Mouse (Mus musculus) midbrain, embryonic 15.5 days (tissue): ENCODE results near the gene Pbld2. TPM values are rescaled to one million over a fixed set of nuclear protein-coding genes. Genes with fewer than 3 reads are reported as not detected.
A peak's percentile ranks its signal among the peaks of the same experiment; 100 is the strongest.

Experiments
- ATAC-seq: fragments of 200-750 bp; cut with Nextera tagmentation; replicated peaks from 2 replicates; pipeline ENCODE4 v1.8.0; 2017; ENCODE audit warnings: moderate TSS enrichment
- H3K27ac ChIP-seq: fragments of 300-500 bp; sonication (generic); 2 replicates; pipeline ENCODE4 v1.5.1; 2015; ENCODE audit warnings: mild to moderate bottlenecking, inconsistent platforms
- H3K27me3 ChIP-seq: fragments of 300-500 bp; sonication (generic); replicated peaks from 2 replicates; pipeline ENCODE4 v1.6.1; 2015; ENCODE audit warnings: inconsistent platforms
- H3K36me3 ChIP-seq: fragments of 300-500 bp; sonication (generic); replicated peaks from 2 replicates; pipeline ENCODE4 v1.6.1; 2015; ENCODE audit warnings: inconsistent platforms
- H3K4me1 ChIP-seq: fragments of 300-500 bp; sonication (generic); 2 replicates; pipeline ENCODE4 v1.6.1; 2015; ENCODE audit warnings: inconsistent platforms
- H3K4me2 ChIP-seq: fragments of 300-500 bp; sonication (generic); 2 replicates; pipeline ENCODE4 v1.6.1; 2015; ENCODE audit warnings: inconsistent platforms, mild to moderate bottlenecking, moderate library complexity
- H3K4me3 ChIP-seq: fragments of 300-500 bp; sonication (generic); 2 replicates; pipeline ENCODE4 v1.5.1; 2015; ENCODE audit warnings: mild to moderate bottlenecking, inconsistent platforms
- H3K9ac ChIP-seq: fragments of 300-500 bp; sonication (generic); 2 replicates; pipeline ENCODE4 v1.6.1; 2015; ENCODE audit warnings: mild to moderate bottlenecking, inconsistent platforms
- H3K9me3 ChIP-seq: fragments of 300-500 bp; sonication (generic); 2 replicates; pipeline ENCODE4 v1.6.1; 2016; ENCODE audit warnings: inconsistent platforms
- WGBS: fragments of 180-500 bp; shearing (Covaris S2); methylation state at CpG from one replicate; pipeline ENCODE4 v1.1.7; 2015; ENCODE audit warnings: mixed read lengths; 5-methylcytosine and 5-hydroxymethylcytosine counted together
- polyA plus RNA-seq: library from polyadenylated mRNA; unstranded; fragments of >200 nt; fragmentation: Nextera tagmentation; extraction: Ambion mirVana; gene quantifications from 2 replicates; pipeline ENCODE4 v1.2.1, GENCODE M21; 2015

Pbld2 gene
- polyA plus RNA-seq, 1 experiment from 2014 or later, result 1.1 TPM

- Histone ChIP-seq H3K4me2 (peak overlapping the region; percentile 48), H3K27me3 (no peaks in the 10 kb centered on the region), H3K36me3 (no peaks in the 10 kb centered on the region), H3K4me1 (peaks cover 12% of the 10 kb centered on the region), H3K4me3 (peak overlapping the region; percentile 27; the same call in 1 of the 2 replicates), H3K9ac (no peak overlapping the region), H3K9me3 (no peaks in the 10 kb centered on the region), H3K27ac (0 out of 2 replicates have a peak overlapping the region, but pooled peaks have one; percentile 11)
- 0 out of 2 replicates have a peak, but pooled peaks have one; percentile 45 for ATAC-seq
- WGBS, result 21% methylated on average over 8 of the region's 8 CpGs
These were observed 65.1 kb downstream of the Pbld2 start for GRCm38 (mm10) chr10:63089103-63089757.

GRCm38 (mm10) chr10:63089758-63090571, 65.8 kb downstream of the Pbld2 start:
- Histone ChIP-seq H3K4me3 (peak overlapping the region; percentile 27), H3K4me2 (peak overlapping the region; percentile 48), H3K36me3 (no peaks in the 10 kb centered on the region), H3K9ac (no peak overlapping the region), H3K27me3 (no peaks in the 10 kb centered on the region), H3K27ac (no peak overlapping the region), H3K9me3 (no peaks in the 10 kb centered on the region), H3K4me1 (peaks cover 12% of the 10 kb centered on the region)
- 2% methylated on average over 26 of the region's 26 CpGs for WGBS
- no peak for ATAC-seq

GRCm38 (mm10) chr10:63091915-63092314, 67.8 kb downstream of the Pbld2 start:
- Histone ChIP-seq H3K9me3 (no peaks in the 10 kb centered on the region), H3K4me3 (no peak overlapping the region), H3K27me3 (no peaks in the 10 kb centered on the region), H3K4me1 (peaks cover 12% of the 10 kb centered on the region), H3K4me2 (no peak overlapping the region), H3K36me3 (no peaks in the 10 kb centered on the region), H3K9ac (no peak overlapping the region), H3K27ac (no peak overlapping the region)
- ATAC-seq, result no peak
- WGBS, result 81% methylated on average over 7 of the region's 7 CpGs

- Histone ChIP-seq H3K36me3 (no peaks in the 10 kb centered on the region), H3K4me1 (peaks cover 12% of the 10 kb centered on the region), H3K4me2 (no peak overlapping the region), H3K4me3 (no peak overlapping the region), H3K9me3 (no peaks in the 10 kb centered on the region), H3K27me3 (no peaks in the 10 kb centered on the region), H3K9ac (no peak overlapping the region), H3K27ac (no peak overlapping the region)
- WGBS, result 74% methylated on average over 10 of the region's 10 CpGs
- no peak for ATAC-seq
These were observed 68.8 kb downstream of the Pbld2 start for GRCm38 (mm10) chr10:63092616-63093550.

- Histone ChIP-seq H3K27ac (no peak overlapping the region), H3K4me2 (no peak overlapping the region), H3K9ac (no peak overlapping the region), H3K4me1 (peaks cover 16% of the 10 kb centered on the region), H3K36me3 (no peaks in the 10 kb centered on the region), H3K4me3 (no peak overlapping the region), H3K27me3 (0 out of 2 replicates have a peak, but pooled peaks cover 5% of the 10 kb centered on the region), H3K9me3 (no peaks in the 10 kb centered on the region)
- 78% methylated on average over 2 of the region's 2 CpGs for WGBS
- ATAC-seq, result no peak
These were observed 72.6 kb downstream of the Pbld2 start for GRCm38 (mm10) chr10:63096757-63097156.

GRCm38 (mm10) chr10:63098191-63098590, 74.1 kb downstream of the Pbld2 start:
- WGBS, result 48% methylated on average over 12 of the region's 12 CpGs
- no peaks in the 10 kb centered on the region for H3K9me3 ChIP-seq
- no peak for ATAC-seq
- H3K4me3 ChIP-seq, result no peak overlapping the region
- H3K36me3 ChIP-seq, result no peaks in the 10 kb centered on the region
- H3K4me2 ChIP-seq, result no peak overlapping the region
- 0 out of 2 replicates have a peak, but pooled peaks cover 9% of the 10 kb centered on the region for H3K27me3 ChIP-seq
- no peak overlapping the region for H3K27ac ChIP-seq
- no peak overlapping the region for H3K9ac ChIP-seq
- peaks cover 16% of the 10 kb centered on the region for H3K4me1 ChIP-seq

GRCm38 (mm10) chr10:63099521-63099920, 75.4 kb downstream of the Pbld2 start, which contains the start of gene Atoh7:
Gene Atoh7 (plus strand): TSS chr10:63099651.
- Histone ChIP-seq H3K4me1 (peaks cover 16% of the 10 kb centered on the region), H3K4me3 (peak within 1 kb of the TSS; percentile 71), H3K9me3 (no peaks in the 10 kb centered on the region), H3K27me3 (0 out of 2 replicates have a peak, but pooled peaks cover 9% of the 10 kb centered on the region), H3K4me2 (peak within 1 kb of the TSS; percentile 91), H3K9ac (peak within 1 kb of the TSS; percentile 78), H3K27ac (peak within 1 kb of the TSS; percentile 69), H3K36me3 (no peaks in the 10 kb centered on the region)
- peak; percentile 44 for ATAC-seq
- WGBS, result 5% methylated on average over 16 of the region's 16 CpGs

GRCm38 (mm10) chr10:63099941-63100562, 75.9 kb downstream of the Pbld2 start:
- ATAC-seq, result peak; percentile 94

GRCm38 (mm10) chr10:63100657-63101056, 76.5 kb downstream of the Pbld2 start:
- H3K27ac ChIP-seq, result peak overlapping the region; percentile 69
- no peaks in the 10 kb centered on the region for H3K9me3 ChIP-seq
- peaks cover 16% of the 10 kb centered on the region for H3K4me1 ChIP-seq
- peak overlapping the region; percentile 71 for H3K4me3 ChIP-seq
- H3K36me3 ChIP-seq, result no peaks in the 10 kb centered on the region
- peak overlapping the region; percentile 78 for H3K9ac ChIP-seq
- peak overlapping the region; percentile 91 for H3K4me2 ChIP-seq
- WGBS, result 5% methylated on average over 9 of the region's 9 CpGs
- 0 out of 2 replicates have a peak, but pooled peaks cover 9% of the 10 kb centered on the region for H3K27me3 ChIP-seq
- ATAC-seq, result peak; percentile 58

More at GRCm38 (mm10) chr10:63099941-63100562, 75.9 kb downstream of the Pbld2 start:
- peak overlapping the region; percentile 91 for H3K4me2 ChIP-seq
- WGBS, result 0% methylated on average over 49 of the region's 62 CpGs
- no peaks in the 10 kb centered on the region for H3K9me3 ChIP-seq
- peak overlapping the region; percentile 78 for H3K9ac ChIP-seq
- H3K4me3 ChIP-seq, result peak overlapping the region; percentile 71
- H3K4me1 ChIP-seq, result peaks cover 16% of the 10 kb centered on the region
- peak overlapping the region; percentile 69 for H3K27ac ChIP-seq
- no peaks in the 10 kb centered on the region for H3K36me3 ChIP-seq
- H3K27me3 ChIP-seq, result 0 out of 2 replicates have a peak, but pooled peaks cover 9% of the 10 kb centered on the region
